Mouse (Mus musculus) myocyte (in vitro differentiated cells): ENCODE measurements around the gene Gpm6b.

ENCODE experiments used
- E2F4 ChIP-seq: IDR thresholded peaks from one replicate; pipeline ENCODE4 v1.6.1; 2011; ENCODE audit warnings: mild to moderate bottlenecking, control low read depth, moderate library complexity; ENCODE audit not compliant: insufficient read depth
- MYOD1 ChIP-seq, 3 experiments: IDR thresholded peaks; one replicate each; pipeline ENCODE4 v1.6.1; 2011; ENCODE audit warnings: control low read depth in 2 of 3, low read depth in 2 of 3, mild to moderate bottlenecking in 2 of 3, moderate library complexity in 1 of 3; ENCODE audit not compliant: insufficient read length in 2 of 3, control insufficient read depth in 1 of 3
- MYOG ChIP-seq, 3 experiments: IDR thresholded peaks; one replicate each; pipeline ENCODE4 v1.6.1; 2011; ENCODE audit warnings: control low read depth in 2 of 3, low read depth in 2 of 3, mild to moderate bottlenecking in 2 of 3; ENCODE audit not compliant: insufficient read length in 2 of 3, control insufficient read depth in 1 of 3, insufficient read depth in 1 of 3
- POLR2A ChIP-seq: IDR thresholded peaks from one replicate; pipeline ENCODE4 v1.6.1; 2011; ENCODE audit warnings: low read depth, mild to moderate bottlenecking, control low read depth, moderate library complexity; ENCODE audit not compliant: insufficient read length
- USF1 ChIP-seq: IDR thresholded peaks from one replicate; pipeline ENCODE4 v1.6.1; 2011; ENCODE audit warnings: low read depth, mild to moderate bottlenecking, control low read depth, moderate library complexity

- no peak for TF ChIP-seq E2F4
- TF ChIP-seq POLR2A = no peak
- TF ChIP-seq MYOG (IDR thresholded peaks at IDR 0.05; ENCODE audit: control insufficient read depth in 1 of 3, insufficient read depth in 1 of 3, insufficient read length in 2 of 3, low read depth in 2 of 3) = no peak
- no peak for TF ChIP-seq MYOD1 (IDR thresholded peaks at IDR 0.05; ENCODE audit: control insufficient read depth in 1 of 3, insufficient read length in 2 of 3, low read depth in 2 of 3)
- no peak for TF ChIP-seq USF1
These were observed 89.6 kb downstream of the Gpm6b start for GRCm38 (mm10) chrX:166328219-166328901.
